Mouse (Mus musculus): Measurements from ENCODE around the gene Il1rap. TPM values are rescaled to one million over a fixed set of nuclear protein-coding genes. Genes with fewer than 3 reads are reported as not detected.

Il1rap gene
- polyA plus RNA-seq, 1 experiment from 2014 or later: 8.6 TPM

DNA sequence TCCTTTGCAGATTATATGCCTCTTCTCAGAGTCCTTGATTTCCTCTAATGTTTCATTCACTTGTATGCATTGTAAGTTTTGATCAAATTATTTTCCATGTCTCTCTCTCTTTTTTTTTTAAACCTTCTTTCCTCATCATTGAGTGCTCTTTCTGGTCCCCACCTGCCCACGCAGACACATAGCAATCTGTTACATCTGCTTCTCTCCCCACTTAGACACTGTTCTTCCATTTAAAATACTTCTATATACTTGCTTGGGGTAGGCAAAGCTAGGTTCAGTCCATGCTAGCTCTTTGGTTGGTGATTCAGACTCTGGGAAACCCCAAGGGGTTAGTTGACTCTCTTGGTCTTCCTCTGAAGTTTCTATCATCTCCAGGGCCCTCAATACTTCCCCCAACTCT is 20.0 kb downstream of the Il1rap start:
- Histone ChIP-seq H3K27ac (ENCODE audit: low read length) (no peak overlapping the region), H3K4me1 (ENCODE audit: control insufficient read depth, insufficient read depth, low read length) (no peaks in the 10 kb centered on the region), H3K9me3 (replicated peaks; ENCODE audit: control insufficient read depth, low read length, poor library complexity, severe bottlenecking) (no peaks in the 10 kb centered on the region), H3K4me3 (ENCODE audit: low read depth, low read length) (no peak overlapping the region), H3K36me3 (ENCODE audit: control insufficient read depth, insufficient read depth, low read length) (no peaks in the 10 kb centered on the region), H3K9ac (ENCODE audit: low read depth, low read length) (no peak overlapping the region), H3K4me2 (ENCODE audit: low read length) (no peak overlapping the region), H3K27me3 (ENCODE audit: control insufficient read depth, insufficient read depth, low read depth, low read length) (no peaks in the 10 kb centered on the region)
- 97% methylated on average over 1 of the region's 1 CpGs for WGBS
- ATAC-seq: no peak

DNA sequence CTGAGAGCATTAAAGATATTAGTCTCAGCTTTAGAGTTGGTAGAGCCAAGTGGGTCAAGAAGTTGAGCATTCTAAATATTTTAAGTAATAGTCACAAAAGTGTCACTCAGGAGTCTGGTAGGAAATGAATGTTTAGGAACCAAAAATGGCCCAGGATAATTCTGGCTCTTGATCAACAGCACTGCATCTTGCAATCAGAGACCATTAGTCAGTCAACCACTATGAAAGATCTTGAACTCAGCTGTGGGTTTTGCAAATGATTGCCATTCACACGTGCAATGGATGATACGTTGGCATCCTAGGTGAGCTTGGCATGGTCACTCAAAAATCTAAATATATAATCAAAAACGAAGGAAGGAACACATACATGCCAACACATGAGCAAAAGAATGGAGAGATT is 23.1 kb downstream of the Il1rap start:
- 88% methylated on average over 3 of the region's 3 CpGs for WGBS
- no peak for ATAC-seq
- no peak overlapping the region for H3K4me3 ChIP-seq (ENCODE audit: low read depth, low read length)

GRCm38 (mm10) chr16:26608003-26608402 is 26.5 kb downstream of the Il1rap start:
- Histone ChIP-seq H3K9ac (ENCODE audit: low read depth, low read length) (no peak overlapping the region), H3K27ac (ENCODE audit: low read length) (no peak overlapping the region), H3K4me3 (ENCODE audit: low read depth, low read length) (no peak overlapping the region), H3K4me1 (ENCODE audit: control insufficient read depth, insufficient read depth, low read length) (0 out of 2 replicates have a peak, but pooled peaks cover 3% of the 10 kb centered on the region), H3K9me3 (replicated peaks; ENCODE audit: control insufficient read depth, low read length, poor library complexity, severe bottlenecking) (no peaks in the 10 kb centered on the region), H3K27me3 (ENCODE audit: control insufficient read depth, insufficient read depth, low read depth, low read length) (no peaks in the 10 kb centered on the region), H3K36me3 (ENCODE audit: control insufficient read depth, insufficient read depth, low read length) (no peaks in the 10 kb centered on the region), H3K4me2 (ENCODE audit: low read length) (no peak overlapping the region)
- 92% methylated on average over 2 of the region's 2 CpGs for WGBS
- ATAC-seq: no peak

More for the DNA sequence above, 23.1 kb downstream of the Il1rap start:
- H3K27ac ChIP-seq (ENCODE audit: low read length): no peak overlapping the region
- no peak overlapping the region for H3K9ac ChIP-seq (ENCODE audit: low read depth, low read length)
- no peak overlapping the region for H3K4me2 ChIP-seq (ENCODE audit: low read length)
- no peaks in the 10 kb centered on the region for H3K36me3 ChIP-seq (ENCODE audit: control insufficient read depth, insufficient read depth, low read length)
- no peaks in the 10 kb centered on the region for H3K4me1 ChIP-seq (ENCODE audit: control insufficient read depth, insufficient read depth, low read length)
- no peaks in the 10 kb centered on the region for H3K9me3 ChIP-seq (replicated peaks; ENCODE audit: control insufficient read depth, low read length, poor library complexity, severe bottlenecking)
- no peaks in the 10 kb centered on the region for H3K27me3 ChIP-seq (ENCODE audit: control insufficient read depth, insufficient read depth, low read depth, low read length)

DNA sequence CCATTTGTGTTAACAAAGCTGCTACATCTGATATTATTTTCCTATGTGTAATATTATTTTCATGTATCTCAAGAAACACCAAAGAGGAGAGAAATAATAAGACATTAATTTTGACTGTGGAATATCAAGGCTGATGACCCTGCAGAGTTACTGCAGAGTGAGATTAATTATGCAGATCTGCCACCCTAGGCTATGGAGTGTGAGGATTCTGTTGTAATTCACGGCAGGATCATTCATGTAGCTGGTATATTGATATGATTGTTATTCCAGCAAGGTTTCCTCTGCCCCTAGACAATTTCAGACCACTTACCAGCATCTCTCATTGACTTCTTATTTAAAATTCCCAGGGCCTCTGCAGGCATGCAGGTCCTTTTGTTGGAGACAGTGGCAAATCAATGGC is 29.0 kb downstream of the Il1rap start:
- H3K9ac ChIP-seq (ENCODE audit: low read depth, low read length): no peak overlapping the region
- H3K27ac ChIP-seq (ENCODE audit: low read length): no peak overlapping the region
- H3K4me3 ChIP-seq (ENCODE audit: low read depth, low read length): no peak overlapping the region
- no peak overlapping the region for H3K4me2 ChIP-seq (ENCODE audit: low read length)
- no peaks in the 10 kb centered on the region for H3K9me3 ChIP-seq (replicated peaks; ENCODE audit: control insufficient read depth, low read length, poor library complexity, severe bottlenecking)
- H3K27me3 ChIP-seq (ENCODE audit: control insufficient read depth, insufficient read depth, low read depth, low read length): no peaks in the 10 kb centered on the region
- no peaks in the 10 kb centered on the region for H3K36me3 ChIP-seq (ENCODE audit: control insufficient read depth, insufficient read depth, low read length)
- 0 out of 2 replicates have a peak, but pooled peaks cover 3% of the 10 kb centered on the region for H3K4me1 ChIP-seq (ENCODE audit: control insufficient read depth, insufficient read depth, low read length)
- ATAC-seq: no peak
- 33% methylated on average over 1 of the region's 1 CpGs for WGBS

- H3K9me3 ChIP-seq (replicated peaks; ENCODE audit: control insufficient read depth, low read length, poor library complexity, severe bottlenecking): no peaks in the 10 kb centered on the region
- no peaks in the 10 kb centered on the region for H3K27me3 ChIP-seq (ENCODE audit: control insufficient read depth, insufficient read depth, low read depth, low read length)
- no peak for ATAC-seq
- no peak overlapping the region for H3K9ac ChIP-seq (ENCODE audit: low read depth, low read length)
- no peak overlapping the region for H3K4me2 ChIP-seq (ENCODE audit: low read length)
- H3K36me3 ChIP-seq (ENCODE audit: control insufficient read depth, insufficient read depth, low read length): no peaks in the 10 kb centered on the region
- H3K27ac ChIP-seq (ENCODE audit: low read length): no peak overlapping the region
- 90% methylated on average over 10 of the region's 10 CpGs for WGBS
- no peak overlapping the region for H3K4me3 ChIP-seq (ENCODE audit: low read depth, low read length)
- 0 out of 2 replicates have a peak, but pooled peaks cover 3% of the 10 kb centered on the region for H3K4me1 ChIP-seq (ENCODE audit: control insufficient read depth, insufficient read depth, low read length)
Observed at GRCm38 (mm10) chr16:26612499-26613220, 31.2 kb downstream of the Il1rap start.

DNA sequence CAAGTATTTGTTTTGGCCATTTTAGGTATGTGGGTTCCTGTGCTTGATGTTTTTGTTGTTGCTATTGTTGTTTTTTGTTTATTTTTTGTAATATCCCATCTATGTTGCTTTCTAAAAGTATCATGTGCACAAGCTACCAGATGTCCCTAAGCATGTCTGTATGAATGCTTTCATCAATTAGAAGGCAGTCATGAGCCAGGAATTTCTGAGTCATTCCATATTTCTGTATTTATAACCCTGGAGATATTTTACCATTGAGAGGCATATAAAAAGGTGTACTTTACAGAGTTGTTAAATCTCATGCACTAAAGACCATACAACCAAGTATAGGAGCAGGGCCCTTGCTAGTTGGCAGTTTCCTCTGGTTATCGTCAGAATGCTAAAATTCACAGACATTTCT is 41.6 kb downstream of the Il1rap start:
- 90% methylated on average over 1 of the region's 1 CpGs for WGBS
- Histone ChIP-seq H3K27me3 (ENCODE audit: control insufficient read depth, insufficient read depth, low read depth, low read length) (no peaks in the 10 kb centered on the region), H3K27ac (ENCODE audit: low read length) (no peak overlapping the region), H3K9ac (ENCODE audit: low read depth, low read length) (no peak overlapping the region), H3K9me3 (replicated peaks; ENCODE audit: control insufficient read depth, low read length, poor library complexity, severe bottlenecking) (no peaks in the 10 kb centered on the region), H3K36me3 (ENCODE audit: control insufficient read depth, insufficient read depth, low read length) (no peaks in the 10 kb centered on the region), H3K4me1 (ENCODE audit: control insufficient read depth, insufficient read depth, low read length) (no peaks in the 10 kb centered on the region), H3K4me3 (ENCODE audit: low read depth, low read length) (no peak overlapping the region), H3K4me2 (ENCODE audit: low read length) (no peak overlapping the region)
- ATAC-seq: no peak

GRCm38 (mm10) chr16:26626065-26626464 is 44.6 kb downstream of the Il1rap start:
- Histone ChIP-seq H3K4me1 (ENCODE audit: control insufficient read depth, insufficient read depth, low read length) (no peaks in the 10 kb centered on the region), H3K9ac (ENCODE audit: low read depth, low read length) (no peak overlapping the region), H3K27me3 (ENCODE audit: control insufficient read depth, insufficient read depth, low read depth, low read length) (no peaks in the 10 kb centered on the region), H3K4me3 (ENCODE audit: low read depth, low read length) (no peak overlapping the region), H3K27ac (ENCODE audit: low read length) (no peak overlapping the region), H3K36me3 (ENCODE audit: control insufficient read depth, insufficient read depth, low read length) (no peaks in the 10 kb centered on the region), H3K9me3 (replicated peaks; ENCODE audit: control insufficient read depth, low read length, poor library complexity, severe bottlenecking) (no peaks in the 10 kb centered on the region), H3K4me2 (ENCODE audit: low read length) (no peak overlapping the region)
- no peak for ATAC-seq
- WGBS: 79% methylated on average over 3 of the region's 3 CpGs

- Histone ChIP-seq H3K27ac (ENCODE audit: low read length) (no peak overlapping the region), H3K9me3 (replicated peaks; ENCODE audit: control insufficient read depth, low read length, poor library complexity, severe bottlenecking) (no peaks in the 10 kb centered on the region), H3K27me3 (ENCODE audit: control insufficient read depth, insufficient read depth, low read depth, low read length) (no peaks in the 10 kb centered on the region), H3K4me2 (ENCODE audit: low read length) (no peak overlapping the region), H3K4me1 (ENCODE audit: control insufficient read depth, insufficient read depth, low read length) (no peaks in the 10 kb centered on the region), H3K36me3 (ENCODE audit: control insufficient read depth, insufficient read depth, low read length) (no peaks in the 10 kb centered on the region), H3K4me3 (ENCODE audit: low read depth, low read length) (no peak overlapping the region), H3K9ac (ENCODE audit: low read depth, low read length) (no peak overlapping the region)
- ATAC-seq: no peak
- 65% methylated on average over 2 of the region's 2 CpGs for WGBS
Observed at GRCm38 (mm10) chr16:26634800-26635199, 53.3 kb downstream of the Il1rap start.

DNA sequence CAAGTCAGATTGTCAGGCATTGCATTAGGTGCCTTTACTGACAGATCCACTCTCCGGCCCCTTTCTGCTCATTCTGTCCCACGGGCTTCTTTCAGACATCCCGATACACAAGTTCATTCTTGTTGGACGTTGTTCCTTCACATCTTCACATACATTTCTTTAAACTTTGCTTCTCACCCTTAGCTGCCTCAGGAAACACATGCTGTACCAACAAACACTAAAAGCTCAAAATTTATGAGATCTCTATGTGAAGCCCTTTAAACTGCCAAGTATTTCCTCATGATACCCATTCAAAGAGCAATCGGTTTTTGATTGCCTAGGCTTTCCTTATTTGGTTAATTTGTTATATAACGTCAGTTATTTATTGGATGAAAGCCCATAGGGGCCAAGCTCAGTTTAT is 61.6 kb downstream of the Il1rap start:
- H3K9ac ChIP-seq (ENCODE audit: low read depth, low read length): no peak overlapping the region
- H3K4me2 ChIP-seq (ENCODE audit: low read length): no peak overlapping the region
- no peaks in the 10 kb centered on the region for H3K27me3 ChIP-seq (ENCODE audit: control insufficient read depth, insufficient read depth, low read depth, low read length)
- H3K4me3 ChIP-seq (ENCODE audit: low read depth, low read length): no peak overlapping the region
- H3K4me1 ChIP-seq (ENCODE audit: control insufficient read depth, insufficient read depth, low read length): no peaks in the 10 kb centered on the region
- no peaks in the 10 kb centered on the region for H3K36me3 ChIP-seq (ENCODE audit: control insufficient read depth, insufficient read depth, low read length)
- 90% methylated on average over 6 of the region's 6 CpGs for WGBS
- no peaks in the 10 kb centered on the region for H3K9me3 ChIP-seq (replicated peaks; ENCODE audit: control insufficient read depth, low read length, poor library complexity, severe bottlenecking)
- no peak for ATAC-seq
- no peak overlapping the region for H3K27ac ChIP-seq (ENCODE audit: low read length)
